Mouse (Mus musculus) lung, postnatal 0 days (tissue): ENCODE measurements around the gene Wfikkn1.

Experiments
- CTCF ChIP-seq: IDR thresholded peaks from 2 replicates; pipeline ENCODE4 v1.5.1; 2016; ENCODE audit warnings: antibody characterized with exemption, mild to moderate bottlenecking
- EP300 ChIP-seq: IDR thresholded peaks from 2 replicates; pipeline ENCODE4 v1.6.1; 2016; ENCODE audit warnings: antibody characterized with exemption, mild to moderate bottlenecking, control low read depth

GRCm38 (mm10) chr17:25830200-25830753 lies 50.4 kb downstream of the Wfikkn1 start:
- no peak for TF ChIP-seq CTCF
- TF ChIP-seq EP300: no peak
